Mouse (Mus musculus) liver (tissue): Measurements from ENCODE around the gene Acsf3.

ENCODE experiments used
- DNase-seq: peaks from one replicate; pipeline ENCODE4 v3.0.0-alpha.2; 2020; ENCODE audit warnings: mixed read lengths

The Acsf3 gene

DNA sequence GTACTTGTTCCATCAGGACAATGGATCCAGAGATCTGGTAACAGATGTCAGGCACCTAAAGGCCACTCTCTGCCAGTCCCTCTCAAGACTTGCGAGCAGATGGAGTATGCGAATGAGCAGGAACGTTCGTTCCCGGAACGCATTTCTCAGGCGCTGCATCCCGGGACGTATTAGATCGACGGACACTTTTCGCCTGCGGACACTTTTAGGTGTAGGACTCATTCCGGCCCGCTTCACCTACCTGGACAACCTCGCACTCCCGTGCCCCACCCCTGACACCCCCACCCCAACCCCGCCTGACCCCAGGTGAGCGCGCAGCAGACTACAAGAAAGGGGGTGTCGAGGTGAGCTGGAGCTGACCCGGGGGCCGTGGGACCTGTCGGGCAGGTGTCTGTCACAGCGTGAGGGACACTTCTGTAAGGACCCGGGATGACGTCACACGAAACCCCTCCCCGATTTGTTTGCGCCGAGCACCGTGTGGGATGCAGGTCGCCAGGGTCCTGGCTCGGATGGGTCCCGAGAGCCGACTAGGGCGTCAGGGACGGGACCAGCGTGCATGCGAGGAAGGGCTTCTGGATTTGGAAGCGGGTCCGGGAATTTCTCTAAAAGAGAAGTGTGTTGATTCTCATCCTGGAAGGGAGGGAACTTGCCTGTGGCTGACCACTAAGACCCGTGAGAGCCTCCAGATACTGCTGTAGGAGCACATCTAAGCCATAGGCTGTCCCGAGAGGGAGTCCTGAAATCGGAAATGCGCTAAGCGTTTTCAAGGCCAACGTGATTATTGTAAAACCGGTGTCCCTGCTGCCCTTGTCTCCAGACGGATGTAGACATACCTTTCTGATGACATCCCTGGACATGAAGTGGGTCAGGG lies at the start of gene Acsf3:
Gene Acsf3, plus strand, starts transcription at position 202 of the 871 bp plus-strand sequence.
- DNase-seq = peak; percentile 64

DNA sequence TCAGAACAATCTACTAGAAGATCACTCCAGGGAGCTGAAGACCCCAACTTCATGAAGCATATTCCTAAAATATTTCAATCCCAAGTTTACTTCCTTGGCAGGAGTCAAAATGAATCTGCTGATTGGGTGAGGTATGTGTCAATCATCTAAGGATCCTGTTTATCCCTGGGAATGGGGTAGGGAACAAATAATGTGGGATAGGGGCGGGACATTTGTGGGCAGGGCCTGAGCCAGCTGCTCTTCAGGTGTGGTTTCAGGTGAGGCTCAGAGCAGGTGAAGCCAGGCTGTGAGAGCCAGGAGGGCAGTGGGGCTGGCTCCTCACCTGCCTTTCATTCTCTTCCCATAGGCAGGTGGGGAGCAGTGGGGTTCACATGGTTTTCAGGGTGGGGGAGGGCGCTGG lies 48.5 kb upstream of the Acsf3 start:
- no peak for DNase-seq

DNA sequence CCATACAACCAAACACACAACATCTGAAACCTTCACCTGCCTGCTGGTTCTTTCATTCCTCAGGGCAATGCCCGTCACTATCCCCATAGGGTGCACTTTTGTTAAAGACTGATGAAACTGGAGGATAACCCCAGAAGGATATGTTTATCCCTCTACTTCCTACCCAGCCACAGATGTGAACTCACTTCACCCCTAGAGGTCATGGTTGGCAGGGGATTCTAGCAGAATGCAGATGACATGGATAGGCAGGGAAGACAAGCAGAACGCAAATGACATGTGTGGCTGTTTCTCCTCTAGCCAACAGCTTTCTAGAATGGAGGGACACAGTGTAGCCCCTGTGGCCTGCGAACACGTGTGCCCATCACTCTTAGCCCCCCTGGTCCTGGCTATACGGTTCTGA lies 47.9 kb upstream of the Acsf3 start:
- no peak for DNase-seq

DNA sequence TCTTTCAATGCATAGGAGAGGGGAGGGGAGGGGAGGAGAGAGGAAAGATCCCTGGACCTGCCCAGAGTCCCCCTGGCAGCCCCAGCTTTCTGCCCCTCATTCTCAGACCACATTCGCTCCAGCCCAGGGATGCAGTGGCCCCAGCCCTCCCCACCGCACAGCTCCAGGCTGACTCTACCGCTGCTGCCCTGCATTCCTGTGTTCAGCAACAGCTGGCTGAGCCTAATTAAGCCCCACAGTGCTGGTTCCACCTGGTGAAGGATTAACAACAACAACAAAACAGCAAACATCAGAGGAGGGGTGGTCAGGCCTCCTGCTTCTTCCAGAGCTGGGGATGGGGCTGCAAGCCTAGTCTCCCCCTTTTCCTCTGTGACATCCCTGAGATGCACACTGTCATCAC lies 46.7 kb upstream of the Acsf3 start:
- DNase-seq = no peak

DNA sequence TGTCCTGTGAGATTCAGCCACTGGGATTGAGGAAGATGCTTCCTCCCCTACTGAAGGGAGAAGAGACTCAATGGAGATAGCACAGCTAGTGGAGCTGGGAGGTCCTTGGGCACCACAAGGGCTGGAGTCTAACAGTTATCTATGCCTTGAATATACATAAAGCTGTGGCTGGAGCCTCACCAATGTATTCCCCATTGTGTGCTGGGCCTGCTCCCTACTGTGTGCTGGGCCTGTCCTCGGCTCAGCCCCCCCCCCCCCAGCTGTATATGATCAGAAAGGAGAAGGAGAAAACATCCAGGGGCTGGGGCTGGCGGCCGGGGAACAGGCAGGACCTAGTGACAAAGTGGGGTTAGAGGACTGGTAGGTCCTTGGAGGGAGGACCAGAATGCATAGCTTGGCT lies 40.2 kb upstream of the Acsf3 start:
- no peak for DNase-seq

DNA sequence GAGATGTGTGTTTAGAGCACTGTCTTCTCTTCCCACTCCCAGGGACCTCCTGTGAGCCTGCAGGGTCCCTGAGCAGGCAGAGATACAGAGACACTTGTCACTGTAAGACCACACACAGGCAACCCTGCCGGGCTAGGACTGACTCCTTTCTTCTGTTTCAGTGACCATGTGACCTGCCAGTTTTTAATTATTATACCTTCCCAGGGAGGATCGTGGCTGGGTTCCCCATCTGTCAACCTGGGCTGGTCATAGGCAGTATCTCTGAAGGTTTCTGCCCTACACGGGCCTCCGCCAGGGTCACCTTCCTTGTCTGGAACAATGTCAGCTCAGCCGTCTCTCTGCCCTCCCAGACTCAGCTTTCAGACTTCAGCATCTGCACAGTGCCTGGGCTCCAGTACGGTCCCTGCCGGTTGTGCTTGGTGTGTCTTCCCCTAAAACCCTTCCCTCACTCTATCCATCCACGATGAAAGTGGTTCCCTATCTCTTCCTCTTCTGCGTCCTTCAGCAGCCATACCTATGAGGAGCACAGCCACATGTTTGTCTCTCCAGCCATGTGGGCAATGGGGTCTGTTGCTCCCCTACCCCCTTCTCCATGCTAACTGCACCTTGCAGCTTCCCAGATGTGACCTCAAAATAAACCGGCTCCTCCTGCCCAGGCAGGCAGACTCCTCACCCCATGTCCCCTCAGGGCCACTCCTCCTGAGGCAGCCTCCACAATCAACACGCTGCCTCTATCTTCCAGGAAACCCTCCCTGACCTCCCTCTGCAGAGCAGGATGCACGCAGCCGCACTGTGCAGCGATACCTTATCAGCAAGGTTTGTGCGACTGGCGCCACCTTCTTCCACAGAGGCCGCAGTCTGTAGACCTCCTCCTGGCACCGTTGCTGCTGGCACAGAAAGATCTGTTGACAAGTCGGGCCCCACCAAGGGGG lies 39.5 kb upstream of the Acsf3 start:
- DNase-seq = peak; percentile 91

DNA sequence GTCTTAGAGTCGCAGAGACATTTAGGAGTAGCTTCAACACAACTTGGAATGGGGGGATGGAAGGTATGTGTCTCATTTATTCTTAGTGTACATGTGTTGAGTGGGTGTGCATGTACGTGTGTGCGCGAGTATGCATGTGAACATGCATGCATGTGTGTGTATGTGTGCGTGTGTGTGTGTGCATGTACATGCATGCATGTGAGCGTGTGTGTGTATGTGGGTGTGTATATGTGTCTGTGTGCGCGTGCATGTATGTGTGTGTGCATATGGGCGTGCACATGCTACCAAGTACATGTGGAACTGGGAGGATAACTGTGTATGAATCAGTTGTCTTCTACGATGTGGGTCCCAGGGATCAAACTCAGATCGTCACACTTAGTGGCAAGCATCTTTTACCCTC lies 38.7 kb upstream of the Acsf3 start:
- DNase-seq = no peak

DNA sequence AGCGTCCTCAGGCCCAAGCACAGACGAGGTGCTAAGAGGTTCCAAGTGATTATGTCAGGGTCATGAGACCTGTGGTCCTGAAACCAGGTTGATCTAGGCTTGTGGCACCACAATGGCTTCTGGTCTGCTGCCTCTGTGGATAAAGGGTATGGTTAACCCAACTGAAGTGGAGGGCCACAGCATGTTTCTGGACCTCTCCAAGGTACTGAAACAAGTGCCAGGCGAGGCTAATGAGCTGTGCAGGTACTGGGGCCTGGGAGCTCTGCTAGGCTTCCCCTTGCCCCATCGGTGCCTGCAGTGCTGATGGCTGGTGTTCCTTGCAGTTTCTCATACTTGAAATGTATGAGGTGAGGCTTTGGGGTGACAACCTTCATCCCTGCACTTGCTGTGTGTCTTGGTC lies 38.2 kb upstream of the Acsf3 start:
- DNase-seq = peak; percentile 41

DNA sequence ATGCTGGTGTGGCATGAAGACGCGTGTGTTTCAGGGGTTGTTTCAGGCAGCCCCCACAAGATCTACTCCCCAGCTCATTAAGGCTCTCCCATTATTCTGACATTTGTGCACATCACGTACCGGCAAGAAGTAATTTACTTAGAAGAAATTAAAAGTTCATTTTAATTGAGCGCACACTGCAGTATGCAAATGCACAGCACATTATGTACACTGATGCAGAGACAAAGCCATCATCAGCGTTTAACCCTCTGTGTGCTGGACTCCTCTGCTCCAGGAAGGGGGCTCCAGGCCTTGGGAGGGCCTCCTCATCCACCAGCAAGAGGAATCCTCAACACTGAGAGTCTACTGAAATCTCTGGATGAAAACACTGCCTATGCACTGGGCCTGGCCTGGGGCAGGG lies 37.4 kb upstream of the Acsf3 start:
- no peak for DNase-seq

DNA sequence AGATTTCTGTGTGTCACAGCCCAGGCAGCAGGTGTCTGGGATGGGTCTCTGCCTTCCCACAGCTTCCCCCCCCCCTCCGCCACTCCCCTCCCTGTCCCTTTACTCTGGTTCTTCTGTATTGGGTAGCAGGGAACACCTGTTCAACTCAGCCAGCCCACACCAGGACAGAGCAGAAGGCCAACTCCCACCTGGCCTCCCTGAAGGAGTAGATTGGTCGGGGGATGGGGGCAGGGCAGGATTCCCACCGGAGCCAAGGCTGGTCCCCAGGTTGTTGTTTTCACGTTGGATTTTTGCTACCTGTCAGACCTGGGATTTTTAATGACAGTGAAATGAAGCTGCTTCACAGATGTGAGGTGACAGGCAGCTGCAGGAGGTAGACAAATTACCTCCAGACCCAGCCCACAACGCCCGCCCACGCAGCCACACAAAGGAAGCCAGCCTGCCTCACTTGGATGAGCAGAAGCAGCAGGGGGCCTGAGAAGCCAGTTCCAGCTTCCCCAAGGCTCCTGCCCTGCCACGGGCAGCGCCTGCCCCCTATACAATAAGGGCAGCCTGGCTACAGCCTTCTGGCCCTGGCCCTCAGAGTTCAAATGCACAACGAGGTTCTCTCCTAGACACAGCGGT lies 36.1 kb upstream of the Acsf3 start:
- no peak for DNase-seq

DNA sequence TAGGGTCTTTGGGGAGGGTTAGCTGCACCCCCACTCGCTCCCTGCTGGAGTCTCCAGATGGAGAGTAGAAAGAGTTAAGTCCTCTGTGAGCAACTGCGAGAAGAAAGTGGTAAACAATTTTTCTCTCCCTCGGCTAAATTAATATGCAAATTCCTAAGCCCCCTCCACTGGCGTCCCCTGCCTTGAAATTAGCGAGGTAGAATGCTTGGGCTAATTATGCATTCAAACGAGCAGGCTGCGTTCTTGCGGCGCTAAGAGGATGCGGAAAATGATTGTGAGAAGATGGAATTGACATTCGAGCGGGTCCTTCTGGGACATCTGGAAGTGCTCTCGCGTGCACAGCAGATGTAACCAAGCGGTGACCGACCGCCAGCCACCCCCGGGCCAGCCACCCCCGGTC lies 32.8 kb upstream of the Acsf3 start:
- DNase-seq = no peak

DNA sequence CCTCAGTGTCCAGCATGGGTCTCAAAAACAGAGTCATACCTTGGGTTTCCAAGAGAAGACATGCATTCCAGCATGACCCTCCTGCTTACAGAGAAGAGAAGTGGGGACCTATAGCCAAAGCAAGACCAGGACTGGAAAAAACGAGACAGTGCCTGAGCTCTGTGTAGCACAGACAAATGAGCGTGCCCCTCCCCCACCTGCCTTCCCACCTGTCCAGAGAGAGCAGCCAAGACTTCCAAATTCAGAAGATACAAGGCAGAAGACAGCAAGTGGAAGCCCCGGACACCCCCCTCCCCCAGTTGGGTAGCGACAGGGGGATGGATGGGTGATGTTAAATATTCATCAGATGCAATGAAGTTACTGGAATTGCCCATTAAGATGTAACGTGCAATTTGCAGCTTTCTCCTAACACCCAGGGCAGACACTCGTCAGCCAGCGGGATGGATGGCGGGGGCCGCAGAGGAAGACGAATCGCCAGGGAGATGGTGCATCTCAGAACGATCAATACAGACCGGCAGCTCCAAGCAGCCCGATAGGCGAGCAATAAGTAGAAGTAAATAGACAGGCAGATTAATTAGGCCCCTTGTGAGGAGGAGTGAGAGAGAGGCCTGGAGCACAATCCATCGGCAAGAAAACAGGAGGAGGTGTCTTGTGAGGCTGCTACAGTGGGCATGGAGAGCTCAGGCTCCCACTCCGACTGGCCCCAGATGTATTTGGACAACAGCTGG lies 30.1 kb upstream of the Acsf3 start:
- DNase-seq = no peak

DNA sequence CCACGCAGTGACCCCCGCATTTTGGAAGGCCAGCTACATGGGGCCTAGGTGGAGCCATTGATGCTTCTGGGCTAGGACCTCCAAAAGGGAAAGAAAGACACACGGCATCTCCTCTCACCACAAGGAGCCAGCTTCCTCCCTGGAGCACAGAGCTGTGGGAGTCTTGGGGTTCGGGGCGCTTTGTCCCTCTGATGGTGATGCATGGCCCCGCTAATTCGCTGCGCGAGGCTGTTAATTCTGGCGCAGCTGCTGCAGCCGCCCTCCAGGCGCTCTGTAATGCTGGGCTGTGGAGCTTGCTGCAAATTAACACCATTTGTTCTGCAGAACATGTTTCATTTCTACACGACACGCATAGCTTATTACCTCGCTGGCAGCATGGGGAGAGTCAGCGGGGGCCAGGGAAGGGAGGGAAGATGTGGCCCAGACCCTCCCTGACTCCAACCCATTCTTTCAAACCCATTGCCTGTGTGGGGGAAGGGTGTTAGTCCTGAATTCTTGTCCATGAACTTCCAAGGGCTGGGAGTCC lies 29.5 kb upstream of the Acsf3 start:
- DNase-seq = no peak

DNA sequence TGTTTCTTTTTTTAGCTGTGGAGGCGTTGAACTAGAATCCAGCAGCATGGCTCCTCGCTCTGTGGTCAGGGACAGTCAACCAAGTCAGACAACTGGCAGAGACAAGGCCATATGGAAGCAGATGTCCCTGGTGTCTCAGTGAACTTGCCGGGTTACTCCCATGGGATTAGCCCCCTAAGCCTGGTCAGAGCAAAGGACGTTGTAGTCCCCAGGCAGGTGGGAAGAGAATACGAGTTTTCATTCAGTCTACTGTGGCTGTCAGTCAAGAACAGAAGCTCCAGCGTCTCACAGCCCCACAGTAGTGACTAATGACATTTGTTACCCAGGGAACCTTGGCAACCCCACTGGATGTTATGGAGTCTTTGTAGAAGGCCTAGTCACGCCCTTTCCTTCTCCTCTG lies 28.8 kb upstream of the Acsf3 start:
- no peak for DNase-seq

DNA sequence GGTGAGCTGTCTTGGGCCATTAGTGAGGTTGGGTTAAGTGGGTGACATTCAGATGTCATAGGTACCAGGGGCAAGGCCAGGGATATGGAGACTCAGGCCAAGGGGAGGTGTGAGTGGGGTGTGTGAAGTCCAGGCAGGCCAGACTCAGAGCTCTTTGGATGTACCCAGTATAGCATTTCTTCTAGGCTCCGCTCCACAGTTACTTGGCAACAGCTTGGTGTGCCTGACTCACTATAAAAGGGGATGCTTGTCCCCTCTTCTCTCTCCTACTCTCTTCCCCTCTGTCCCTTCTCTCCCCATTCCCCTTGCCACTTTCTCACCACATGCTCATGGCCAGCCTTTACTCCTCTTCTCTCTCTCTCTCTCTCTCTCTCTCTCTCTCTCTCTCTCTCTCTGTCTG lies 27.5 kb upstream of the Acsf3 start:
- DNase-seq = no peak

DNA sequence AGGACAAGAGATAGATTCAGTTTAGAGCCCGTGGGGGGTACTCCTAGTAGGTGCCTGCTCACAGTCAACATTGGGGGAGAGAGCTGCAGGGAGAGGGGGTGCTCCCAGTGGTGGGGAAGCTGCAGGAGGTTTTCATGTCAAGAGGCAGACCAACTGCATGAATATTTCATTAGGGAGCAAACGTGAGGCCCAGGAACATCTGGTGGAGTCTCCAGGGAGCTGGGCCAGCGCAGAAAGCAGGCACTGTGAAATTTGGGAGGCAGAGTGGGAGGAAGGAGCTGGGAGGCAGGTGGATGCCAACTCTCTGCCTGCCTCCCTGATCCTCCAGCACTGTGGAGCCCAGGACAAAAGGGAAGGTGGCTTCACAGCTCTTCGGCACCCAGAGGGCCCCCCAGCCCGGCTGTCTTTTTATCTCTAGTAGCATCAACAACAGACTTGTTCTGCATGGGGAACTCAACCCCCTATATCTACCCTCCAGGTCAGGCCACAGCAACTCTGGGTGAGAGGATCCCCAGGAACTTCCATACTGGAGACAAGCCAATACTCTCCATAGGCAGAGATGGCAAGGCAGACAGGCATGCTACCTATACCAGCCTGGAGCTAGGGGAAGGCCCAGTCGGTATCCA lies 25.8 kb upstream of the Acsf3 start:
- no peak for DNase-seq

DNA sequence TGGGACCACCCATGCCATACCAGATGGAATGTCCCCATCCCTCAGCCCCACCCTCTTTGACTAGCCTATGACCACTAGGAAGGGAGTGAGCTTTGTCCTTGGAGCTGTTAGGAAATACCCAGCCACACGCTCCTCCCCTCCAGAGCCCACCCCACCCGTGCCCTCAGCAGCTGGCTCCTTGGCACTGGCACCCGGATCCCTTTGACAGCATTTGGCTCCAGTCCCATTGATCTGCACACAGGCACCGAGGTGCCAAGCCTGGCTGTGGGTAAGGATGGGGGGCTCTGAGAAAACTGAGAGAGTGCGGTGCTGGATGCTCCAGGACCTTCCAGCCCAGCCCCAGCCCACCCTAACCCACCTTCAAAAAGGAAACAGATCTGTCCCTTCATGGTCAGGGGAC lies 23.9 kb upstream of the Acsf3 start:
- DNase-seq = no peak

DNA sequence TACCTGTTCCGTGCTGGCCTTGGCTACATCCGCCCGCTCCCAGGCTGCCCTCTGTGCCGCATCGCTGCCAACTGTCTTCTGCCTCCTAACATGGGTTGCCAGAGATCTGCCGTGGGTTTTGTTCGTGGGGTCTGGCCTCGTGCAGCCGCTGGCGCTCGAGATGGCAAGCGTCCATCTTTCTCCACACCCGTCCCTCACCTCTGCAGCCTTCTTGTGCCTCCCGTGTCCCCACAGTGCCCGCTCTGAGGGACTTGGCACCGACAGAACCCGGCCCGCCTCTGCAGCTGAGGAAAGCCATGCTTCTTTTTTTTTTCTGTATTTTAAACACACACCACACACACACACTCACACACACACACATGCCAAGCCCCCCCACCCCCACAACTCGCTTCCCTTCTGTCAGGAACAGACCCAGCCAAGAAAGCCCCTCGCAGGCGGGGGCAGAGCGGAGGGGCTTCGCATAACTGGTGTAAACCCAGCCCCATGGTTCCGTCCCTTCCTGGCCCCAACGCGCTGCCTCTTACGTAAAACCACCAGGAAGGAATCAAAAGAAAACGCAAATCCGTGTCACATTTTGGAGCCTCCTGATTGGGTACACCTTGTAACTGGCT lies 23.1 kb upstream of the Acsf3 start:
- DNase-seq = no peak

DNA sequence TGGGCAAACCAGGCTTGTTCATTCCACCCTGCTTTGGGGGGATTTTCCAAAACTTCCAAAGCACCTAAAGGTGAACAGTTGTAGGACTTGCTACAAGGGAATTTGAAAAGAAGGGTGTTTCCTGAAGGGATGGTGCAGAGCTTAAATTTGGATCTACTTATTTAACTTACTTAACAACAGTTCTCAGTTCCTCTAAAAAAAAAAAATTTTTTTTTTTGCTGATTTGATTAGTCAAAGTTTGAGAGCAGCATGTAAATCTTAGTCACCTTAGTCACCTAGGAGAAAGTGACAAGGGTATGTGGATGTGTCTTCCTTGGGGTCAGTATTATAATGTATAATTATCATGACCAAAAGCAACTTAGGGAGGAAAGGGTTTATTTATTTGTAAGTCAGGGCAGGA lies 16.7 kb upstream of the Acsf3 start:
- no peak for DNase-seq

DNA sequence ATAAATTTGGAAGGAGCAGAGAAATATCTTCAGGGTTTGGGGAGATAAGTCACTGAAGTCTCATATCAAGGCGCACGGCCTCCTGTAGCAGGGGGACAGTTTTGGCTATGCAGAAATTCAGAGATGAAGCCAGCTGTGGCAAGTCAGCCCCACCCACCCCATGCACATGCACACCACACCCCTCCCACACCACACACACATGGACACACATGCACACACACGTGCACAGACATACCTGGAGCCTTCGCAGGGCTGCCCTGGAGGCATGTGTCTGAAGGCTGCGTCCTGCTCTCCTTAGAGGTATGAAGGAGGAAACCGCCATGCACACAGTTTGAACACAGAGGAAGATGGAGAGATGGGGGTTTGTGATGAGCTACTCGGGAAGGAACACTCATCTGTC lies 15.2 kb upstream of the Acsf3 start:
- no peak for DNase-seq

DNA sequence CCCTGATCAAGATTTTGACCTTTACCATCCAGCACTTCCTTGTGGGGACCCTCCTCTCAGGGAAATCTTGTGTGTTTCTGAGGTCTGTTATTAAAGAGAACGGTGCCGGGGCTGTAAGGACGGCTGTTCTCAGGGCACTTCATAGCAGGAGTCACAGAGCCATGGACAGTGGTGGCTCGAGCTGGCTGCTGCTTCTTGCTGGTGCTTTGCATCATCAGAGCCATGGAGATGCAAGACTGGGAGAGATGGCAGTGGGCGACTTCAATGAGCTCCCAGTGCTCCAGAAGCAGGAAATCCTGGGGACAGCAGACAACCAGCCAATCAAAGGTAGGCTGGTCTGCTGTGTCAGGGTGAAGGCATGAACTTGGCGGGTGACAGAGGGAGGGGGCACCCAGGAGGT lies 14.2 kb upstream of the Acsf3 start:
- DNase-seq = no peak
